ENCODE assay signal across 9 mouse cellular contexts in the genomic region with DNA sequence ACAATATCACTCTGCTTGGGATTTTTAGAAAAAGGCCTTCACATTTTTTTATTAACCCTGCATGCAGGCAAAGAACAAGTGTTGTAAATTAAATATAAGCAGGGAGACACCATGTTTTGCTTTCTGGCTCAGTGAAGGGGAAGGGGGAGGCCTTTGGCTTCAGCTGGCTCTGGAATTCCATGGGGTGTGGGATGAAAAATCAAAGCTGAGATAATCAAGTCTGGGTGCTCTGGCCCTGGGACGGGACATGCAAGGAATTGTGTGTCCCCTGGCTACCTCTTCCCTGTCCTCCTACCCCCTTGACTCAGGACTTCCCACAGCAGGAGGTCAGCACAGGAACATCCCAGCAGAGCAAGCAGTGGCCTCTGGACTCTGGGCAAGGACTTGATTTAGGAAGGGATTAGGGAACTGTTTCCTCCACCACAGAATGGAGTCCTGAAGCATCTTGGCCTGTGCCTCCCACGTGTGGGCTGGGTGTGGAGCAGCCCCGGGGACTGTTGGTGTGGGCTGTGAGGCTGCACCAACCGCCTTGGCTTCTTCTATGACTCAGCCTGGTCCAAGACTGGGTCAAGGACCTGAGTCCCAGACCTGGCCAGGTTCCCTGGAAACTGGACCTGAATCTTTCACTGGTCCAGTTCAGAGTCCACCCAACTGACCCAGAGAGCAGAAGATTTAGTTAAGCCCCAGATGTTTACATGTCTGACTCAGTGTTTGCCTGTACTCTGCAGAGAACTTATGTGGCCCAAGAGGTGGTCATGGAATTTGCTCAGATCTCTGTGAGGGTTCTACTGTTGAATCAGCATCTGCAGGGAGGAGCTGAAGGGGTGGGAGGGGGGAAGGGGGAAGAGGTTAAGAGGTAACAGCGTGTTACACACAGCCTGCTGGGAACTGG.
A peak's percentile ranks its signal among the peaks of the same experiment; 100 is the strongest.
DNase-seq lines count a peak whose midpoint lies in the region; ATAC-seq lines count a peak whose summit lies in the region.
"Had no signal": no experiment of that assay in that cellular context is flagged by ENCODE, and none has a peak within 500 bp of the region (broad histone marks: within the 10 kb centered on the region; RNA-seq: fewer than 3 reads in every experiment).

No protein-coding gene starts in this region.

- 19% methylated on average over 5 of the region's 5 CpGs for WGBS in lung, embryonic 15.5 days

- no peak overlapping the region for H3K4me2 ChIP-seq in lung, embryonic 15.5 days
- H3K4me2 ChIP-seq: midbrain, embryonic 12.5 days had no signal

- H3K27me3 ChIP-seq in lung, embryonic 15.5 days = no peaks in the 10 kb centered on the region
- H3K27me3 ChIP-seq: midbrain, embryonic 12.5 days had no signal

- peak; percentile 22 for DNase-seq in 3134 (ENCODE audit: extremely low read depth, insufficient read length, low spot score)
- DNase-seq in Muller cell, postnatal 12 days (ENCODE audit: inconsistent ontology term) = peak; percentile 65
- peak; percentile 20 for DNase-seq in heart, postnatal 4 days
- no peak for DNase-seq in frontal cortex, postnatal 25 days (ENCODE audit: low spot score in 2 of 2)
- no peak for DNase-seq in layer of hippocampus, postnatal 25 days (ENCODE audit: extremely low spot score in 1 of 2, low spot score in 1 of 2)
- no peak for DNase-seq in cerebellum, adult 9-11 months
- DNase-seq: thymus, postnatal 4 days had no signal

- H3K27ac ChIP-seq in lung, embryonic 15.5 days = peak overlapping the region; percentile 8
- H3K27ac ChIP-seq: midbrain, embryonic 12.5 days had no signal

- peak; percentile 53; the same call in 1 of the 2 replicates for ATAC-seq in lung, embryonic 15.5 days (ENCODE audit: borderline replicate concordance, extremely low read depth, low FRiP score, low TSS enrichment)

- no peaks in the 10 kb centered on the region for H3K36me3 ChIP-seq in lung, embryonic 15.5 days
- H3K36me3 ChIP-seq: midbrain, embryonic 12.5 days had no signal

- no peak overlapping the region for H3K4me3 ChIP-seq in lung, embryonic 15.5 days
- H3K4me3 ChIP-seq: midbrain, embryonic 12.5 days had no signal

- no peaks in the 10 kb centered on the region; the same call in 1 of the 2 replicates for H3K9me3 ChIP-seq in lung, embryonic 15.5 days
- H3K9me3 ChIP-seq: midbrain, embryonic 12.5 days had no signal

- peaks cover 19% of the 10 kb centered on the region for H3K4me1 ChIP-seq in lung, embryonic 15.5 days
- H3K4me1 ChIP-seq: midbrain, embryonic 12.5 days had no signal

- H3K9ac ChIP-seq in lung, embryonic 15.5 days = no peak overlapping the region
- H3K9ac ChIP-seq: midbrain, embryonic 12.5 days had no signal

Comparison
In these comparisons a context has a peak if more than half of its experiments do, and no peak if none do; other contexts are left out.
1. DNase-seq: peak in 3134 (single experiment), Muller cell, postnatal 12 days (single experiment) and heart, postnatal 4 days (single experiment); none in frontal cortex, postnatal 25 days (0 of 2), layer of hippocampus, postnatal 25 days (0 of 2) and cerebellum, adult 9-11 months (single experiment).